Mouse (Mus musculus): Measurements from ENCODE around the gene Nde1. TPM values are rescaled to one million over a fixed set of nuclear protein-coding genes. Genes with fewer than 3 reads are reported as not detected.
A peak's percentile ranks its signal among the peaks of the same experiment; 100 is the strongest.
"Not testable (repeated sequence)": the region's sequence is repeated elsewhere in the genome, so short reads cannot be mapped to it uniquely, and the experiment has no call there.

Gene Nde1
- polyA plus RNA-seq (2012; rRNA removed) = 38.8 and 40.1 TPM in 2 replicates

GRCm38 (mm10) chr16:14162988-14163416 lies at the start of gene Nde1, which contains the start of gene Marf1:
Nde1 (plus strand) TSS chr16:14163275.
Marf1 (minus strand) TSS chr16:14163351.
- DNase-seq (ENCODE audit: low read depth) = no peak

- DNase-seq (ENCODE audit: low read depth) = no peak
Observed at GRCm38 (mm10) chr16:14117299-14117698, 45.8 kb upstream of the Nde1 start.

- DNase-seq (ENCODE audit: low read depth) = no peak
Observed at GRCm38 (mm10) chr16:14120941-14121340, 42.1 kb upstream of the Nde1 start.

GRCm38 (mm10) chr16:14121563-14121962 lies 41.5 kb upstream of the Nde1 start:
- no peak for DNase-seq (ENCODE audit: low read depth)

DNA sequence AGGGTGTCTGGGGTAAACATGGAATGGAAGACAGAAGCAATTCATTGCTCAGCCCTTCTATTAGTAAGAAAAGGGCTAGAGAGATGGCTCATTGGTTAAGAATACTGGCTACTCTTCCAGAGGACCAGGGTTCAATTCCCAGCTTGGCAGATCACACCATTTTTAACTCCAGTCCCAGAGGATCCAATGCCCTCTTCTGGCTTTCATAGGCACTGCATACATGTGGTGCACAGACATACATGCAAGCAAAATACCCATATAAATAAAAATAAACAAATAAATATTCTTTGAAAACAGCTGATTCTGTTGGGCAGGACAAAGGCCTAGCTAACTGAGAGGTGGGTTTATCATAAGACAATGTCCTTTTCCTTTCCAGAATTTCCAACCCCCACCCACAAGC lies 40.5 kb upstream of the Nde1 start:
- no peak for DNase-seq (ENCODE audit: low read depth)

GRCm38 (mm10) chr16:14123901-14124300 lies 39.2 kb upstream of the Nde1 start:
- DNase-seq (ENCODE audit: low read depth) = no peak

- no peak for DNase-seq (ENCODE audit: low read depth)
Observed at GRCm38 (mm10) chr16:14124709-14125108, 38.4 kb upstream of the Nde1 start.

- DNase-seq (ENCODE audit: low read depth) = no peak
Observed at GRCm38 (mm10) chr16:14125253-14125652, 37.8 kb upstream of the Nde1 start.

DNA sequence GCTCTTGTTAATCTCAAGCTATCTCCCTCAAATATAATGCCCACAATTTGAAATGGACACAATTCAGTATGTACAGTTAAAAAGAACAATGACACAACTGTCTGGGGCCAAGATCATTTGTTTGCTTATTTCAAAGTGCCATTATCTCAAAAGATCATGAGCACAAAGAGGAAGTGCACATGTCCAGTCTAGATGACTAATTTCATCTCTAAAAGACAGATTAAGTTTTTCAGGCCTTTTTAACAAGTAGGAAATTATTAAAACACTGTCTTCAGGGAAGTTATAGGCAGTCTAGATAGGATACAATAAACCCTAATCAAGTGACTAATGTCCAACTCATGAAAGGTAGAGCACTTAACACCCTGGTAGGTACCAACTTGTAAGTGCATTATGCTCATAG lies 34.1 kb upstream of the Nde1 start:
- DNase-seq (ENCODE audit: low read depth) = no peak

GRCm38 (mm10) chr16:14130796-14131195 lies 32.3 kb upstream of the Nde1 start:
- no peak for DNase-seq (ENCODE audit: low read depth)

DNA sequence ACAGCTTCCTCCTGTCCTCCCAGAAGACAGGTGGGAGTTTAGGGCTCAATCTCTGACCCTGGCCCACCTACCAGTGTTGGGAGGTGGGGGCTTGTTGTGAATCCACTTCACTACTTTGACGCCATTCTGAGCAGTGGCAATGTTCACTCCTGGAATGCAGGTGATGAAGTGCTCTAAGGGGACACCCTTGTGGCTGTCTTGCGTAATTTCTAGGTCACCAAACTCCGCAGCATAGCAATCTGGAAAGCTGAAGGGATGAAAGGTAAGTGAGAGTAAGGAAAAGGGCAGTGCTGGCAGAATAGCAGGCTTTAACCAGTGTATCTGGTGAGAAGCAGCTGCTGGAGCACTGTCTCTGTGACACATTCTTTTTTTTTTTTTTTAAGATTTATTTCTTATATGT lies 31.7 kb upstream of the Nde1 start:
- no peak for DNase-seq (ENCODE audit: low read depth)

- no peak for DNase-seq (ENCODE audit: low read depth)
Observed at GRCm38 (mm10) chr16:14131838-14132237, 31.2 kb upstream of the Nde1 start.

DNA sequence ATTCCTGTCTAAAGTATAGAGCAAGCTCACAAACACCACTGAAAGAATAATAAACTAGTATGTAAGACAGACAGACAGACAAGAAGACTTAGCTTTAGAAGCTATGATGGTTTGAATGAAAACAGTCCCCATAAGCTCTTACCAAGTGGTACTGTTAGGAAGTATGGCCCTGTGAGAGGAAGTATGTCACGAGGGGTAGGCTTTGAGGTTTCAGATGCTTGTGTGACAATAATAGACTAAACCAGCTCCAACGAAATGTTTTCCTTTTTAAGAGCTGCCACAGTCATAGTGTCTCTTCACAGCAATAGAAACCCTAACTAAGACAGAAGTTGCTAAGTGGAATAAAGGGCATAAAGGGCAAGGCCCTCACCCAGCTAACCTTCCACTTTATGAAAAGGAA lies 28.1 kb upstream of the Nde1 start:
- no peak for DNase-seq (ENCODE audit: low read depth)

DNA sequence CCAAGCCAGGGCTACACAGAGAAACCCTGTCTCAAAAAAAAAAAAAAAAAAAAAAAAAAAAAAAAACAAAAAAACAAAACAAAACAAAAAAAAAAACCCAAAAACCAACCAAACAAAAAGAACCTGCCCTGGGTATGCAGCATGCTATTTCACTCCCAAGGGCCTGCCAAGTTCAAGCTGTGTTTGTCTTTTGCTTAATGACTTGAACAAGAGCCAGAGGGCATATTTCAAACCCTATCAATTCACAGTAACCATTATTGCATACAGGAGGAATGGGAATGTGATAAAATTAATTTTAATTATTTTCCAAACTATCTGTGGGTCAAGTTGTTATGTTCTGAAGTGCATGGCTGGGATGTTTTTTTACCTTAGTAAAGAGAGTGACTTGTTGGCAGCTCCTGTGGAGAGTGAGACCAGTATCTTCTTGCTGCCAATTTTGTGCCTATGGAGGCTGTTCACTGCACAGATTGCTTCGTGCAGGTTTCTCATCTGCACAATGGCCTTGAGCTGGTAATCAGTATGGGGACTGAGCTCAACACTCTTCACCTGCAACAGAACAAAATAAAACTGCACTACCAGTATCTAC lies 25.0 kb upstream of the Nde1 start:
- DNase-seq (ENCODE audit: low read depth) = no peak

DNA sequence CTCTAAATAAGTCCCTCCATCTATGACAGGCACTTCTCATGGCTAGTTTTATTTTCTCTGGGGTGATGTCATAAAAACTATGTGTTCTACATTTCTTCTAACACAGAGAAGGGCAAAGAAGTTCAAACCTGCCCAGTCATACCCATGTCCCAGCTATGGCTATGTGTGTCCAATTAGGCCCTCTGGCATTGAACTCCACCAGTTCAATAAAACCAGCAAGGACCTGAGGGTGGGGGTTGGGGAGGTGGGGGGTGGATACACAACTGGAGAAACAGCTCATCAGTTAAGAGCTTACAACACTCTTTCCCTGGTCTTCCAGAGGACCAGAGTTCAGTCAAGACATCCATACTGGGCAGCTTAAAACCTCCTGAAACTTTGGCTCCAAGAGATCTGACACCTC lies 24.0 kb upstream of the Nde1 start:
- DNase-seq (ENCODE audit: low read depth) = no peak

GRCm38 (mm10) chr16:14143298-14143697 lies 19.8 kb upstream of the Nde1 start:
- DNase-seq (ENCODE audit: low read depth) = no peak

- DNase-seq (ENCODE audit: low read depth) = no peak
Observed at GRCm38 (mm10) chr16:14147712-14148111, 15.4 kb upstream of the Nde1 start.

DNA sequence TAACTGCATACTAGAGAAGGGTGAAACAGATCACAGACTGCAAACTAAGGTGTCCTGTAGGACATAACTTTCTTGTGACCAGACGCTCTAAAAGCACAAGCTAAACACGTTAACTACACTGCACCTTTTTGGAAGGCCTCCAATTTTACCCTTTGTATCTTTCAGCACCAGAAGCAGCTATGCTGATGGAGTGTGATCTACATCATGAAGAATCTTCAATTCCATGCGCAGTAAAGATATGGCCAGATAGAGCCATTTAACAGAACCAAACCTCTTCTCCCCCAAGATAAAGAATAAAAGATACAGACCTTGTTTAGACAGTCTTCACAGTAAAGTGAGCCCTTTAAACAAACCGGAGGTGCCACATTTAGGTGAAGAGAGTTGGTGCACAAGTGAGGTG lies 11.4 kb upstream of the Nde1 start:
- DNase-seq (ENCODE audit: low read depth) = no peak

DNA sequence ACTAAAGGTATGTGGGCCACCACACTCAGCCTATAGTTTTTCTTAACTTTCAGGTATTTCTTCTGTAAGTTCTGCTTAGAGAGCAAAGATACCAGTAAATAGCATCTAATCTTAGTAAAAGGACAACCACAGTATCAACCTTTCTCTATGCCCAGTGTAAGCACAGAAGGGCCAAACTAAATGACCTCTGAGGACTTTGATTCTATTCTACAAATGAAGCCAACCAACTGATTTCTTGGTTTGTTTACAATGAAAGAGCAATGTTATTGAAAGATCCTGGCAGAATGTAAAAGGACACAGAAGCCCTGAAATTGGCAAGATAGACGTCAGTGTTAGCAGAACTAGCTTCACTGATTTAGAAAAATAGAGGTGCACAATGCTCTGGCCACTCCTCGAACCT lies 7.4 kb upstream of the Nde1 start:
- DNase-seq (ENCODE audit: low read depth) = not testable (repeated sequence)

DNA sequence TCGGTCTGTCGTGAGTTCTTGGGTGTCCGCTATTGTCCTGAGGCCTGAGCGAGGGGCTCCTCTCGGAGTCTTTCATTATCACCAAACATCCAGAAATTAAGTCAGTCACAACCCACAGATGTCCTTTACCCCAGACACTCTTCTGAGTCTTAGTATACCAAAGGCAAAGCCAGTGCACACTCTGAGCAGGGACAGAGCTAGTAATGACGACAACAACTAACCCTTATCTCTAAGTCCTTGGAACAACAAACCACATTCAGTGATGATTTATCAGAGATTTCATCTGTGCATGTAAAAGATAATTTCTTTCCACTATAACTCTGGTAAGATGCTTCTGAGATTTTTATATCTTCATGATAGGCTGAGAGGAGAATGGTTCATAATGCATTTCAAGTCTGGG lies 6.8 kb upstream of the Nde1 start:
- DNase-seq (ENCODE audit: low read depth) = no peak

DNA sequence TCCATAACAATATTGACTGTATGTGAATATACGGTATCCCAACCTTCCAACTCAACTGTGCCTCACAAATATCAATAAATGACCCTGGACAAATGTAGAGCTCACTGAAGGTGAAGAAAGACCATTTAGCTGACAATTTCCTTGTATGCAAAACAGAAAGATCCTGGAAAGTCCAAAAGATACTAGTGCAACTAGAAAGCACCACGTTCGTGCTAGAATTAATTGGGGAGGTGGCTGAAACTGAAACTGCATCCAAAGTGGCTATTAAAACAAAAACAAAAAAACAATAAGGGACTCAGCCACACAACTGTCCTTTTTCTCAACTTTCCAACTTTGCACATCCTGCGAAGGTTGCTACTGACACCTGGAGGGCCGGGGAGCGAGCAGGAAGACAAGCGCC lies 4.5 kb upstream of the Nde1 start:
- no peak for DNase-seq (ENCODE audit: low read depth)

DNA sequence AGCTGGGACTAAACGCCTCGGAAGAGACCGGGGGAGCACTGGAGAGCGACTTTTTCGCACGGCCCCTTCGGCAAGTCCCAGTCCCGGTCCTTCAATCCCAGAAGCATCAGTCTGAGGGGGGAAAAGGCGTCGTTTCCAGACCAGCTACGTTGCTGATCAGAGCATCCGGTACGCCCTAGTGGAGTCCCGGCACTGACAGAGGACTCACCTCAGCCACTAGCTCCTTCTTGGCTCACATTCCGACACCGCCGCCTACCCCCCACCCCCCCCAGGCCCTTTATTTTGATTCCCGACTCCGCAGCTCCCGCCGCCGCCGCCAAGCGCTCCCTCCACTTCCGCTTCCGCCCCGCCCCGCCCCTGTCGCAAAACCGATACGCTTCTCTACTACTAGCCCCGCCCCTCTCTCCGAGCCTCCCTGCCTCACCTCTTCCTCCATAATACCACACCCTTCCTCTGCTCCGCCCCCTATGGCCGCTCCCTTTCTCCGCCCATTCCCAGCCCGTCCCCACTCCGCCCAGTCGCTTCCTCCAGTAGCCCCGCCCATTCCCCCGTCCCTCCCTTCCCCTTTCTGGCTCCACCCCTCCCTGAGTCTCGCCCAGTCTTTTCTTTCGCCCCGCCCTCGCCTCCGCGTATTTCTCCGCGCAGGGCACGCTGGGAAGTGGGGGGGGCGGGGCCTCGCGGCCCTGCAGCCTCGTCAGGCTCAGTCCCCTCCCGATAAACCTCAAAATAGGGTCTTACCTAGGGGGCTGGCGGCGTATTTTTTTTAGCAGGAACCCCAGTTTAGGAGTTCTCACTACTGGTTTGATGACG lies 3.9 kb upstream of the Nde1 start:
- peak; percentile 65 for DNase-seq (ENCODE audit: low read depth)

- DNase-seq (ENCODE audit: low read depth) = no peak
Observed at GRCm38 (mm10) chr16:14159746-14160131, 3.3 kb upstream of the Nde1 start.

GRCm38 (mm10) chr16:14160941-14161340 lies 2.1 kb upstream of the Nde1 start:
- DNase-seq (ENCODE audit: low read depth) = no peak
